Mouse (Mus musculus) hindbrain, embryonic 15.5 days (tissue): Measurements from ENCODE around the gene Klhl42. TPM values are rescaled to one million over a fixed set of nuclear protein-coding genes. Genes with fewer than 3 reads are reported as not detected.

Source experiments
- ATAC-seq: fragments of 200-750 bp; cut with Nextera tagmentation; 2 replicates; pipeline ENCODE4 v1.8.0; 2017; ENCODE audit warnings: low read depth, moderate number of reproducible peaks, moderate TSS enrichment; ENCODE audit not compliant: low FRiP score
- H3K27ac ChIP-seq: fragments of 300-500 bp; sonication (generic); replicated peaks from 2 replicates; pipeline ENCODE4 v1.5.1; 2015; ENCODE audit warnings: mild to moderate bottlenecking, inconsistent platforms
- H3K27me3 ChIP-seq: fragments of 300-500 bp; sonication (generic); 2 replicates; pipeline ENCODE4 v1.6.1; 2015; ENCODE audit warnings: control low read depth, inconsistent platforms
- H3K36me3 ChIP-seq: fragments of 300-500 bp; sonication (generic); 2 replicates; pipeline ENCODE4 v1.6.1; 2015; ENCODE audit warnings: control low read depth, inconsistent platforms
- H3K4me1 ChIP-seq: fragments of 300-500 bp; sonication (generic); replicated peaks from 2 replicates; pipeline ENCODE4 v1.6.1; 2015; ENCODE audit warnings: control low read depth, inconsistent platforms
- H3K4me2 ChIP-seq: fragments of 300-500 bp; sonication (generic); 2 replicates; pipeline ENCODE4 v1.6.1; 2015; ENCODE audit warnings: moderate library complexity, mild to moderate bottlenecking, inconsistent platforms
- H3K4me3 ChIP-seq: fragments of 300-500 bp; sonication (generic); 2 replicates; pipeline ENCODE4 v1.5.1; 2015; ENCODE audit warnings: mild to moderate bottlenecking, inconsistent platforms
- H3K9ac ChIP-seq: fragments of 300-500 bp; sonication (generic); 2 replicates; pipeline ENCODE4 v1.6.1; 2015; ENCODE audit warnings: inconsistent platforms
- H3K9me3 ChIP-seq: fragments of 300-500 bp; sonication (generic); 2 replicates; pipeline ENCODE4 v1.6.1; 2016; ENCODE audit warnings: control low read depth, inconsistent platforms
- WGBS: fragments of 180-500 bp; shearing (Covaris S2); methylation state at CpG from one replicate; pipeline ENCODE4 v1.1.7; 2015; 5-methylcytosine and 5-hydroxymethylcytosine counted together
- polyA plus RNA-seq: library from polyadenylated mRNA; unstranded; fragments of >200 nt; fragmentation: Nextera tagmentation; extraction: Ambion mirVana; gene quantifications from 2 replicates; pipeline ENCODE4 v1.2.1, GENCODE M21; 2015

Klhl42 gene
- polyA plus RNA-seq, 1 experiment from 2014 or later, result 7.6 TPM

- ATAC-seq, result no peak
- no peaks in the 10 kb centered on the region for H3K4me1 ChIP-seq
- no peaks in the 10 kb centered on the region for H3K27me3 ChIP-seq
- no peak overlapping the region for H3K4me2 ChIP-seq
- 95% methylated on average over 3 of the region's 3 CpGs for WGBS
- no peaks in the 10 kb centered on the region for H3K36me3 ChIP-seq
- H3K4me3 ChIP-seq, result no peak overlapping the region
- no peak overlapping the region for H3K9ac ChIP-seq
- H3K27ac ChIP-seq, result no peak overlapping the region
- H3K9me3 ChIP-seq, result no peaks in the 10 kb centered on the region
Measured at GRCm38 (mm10) chr6:147118190-147118589, 27.0 kb downstream of the Klhl42 start.

- ATAC-seq, result no peak
- no peaks in the 10 kb centered on the region for H3K4me1 ChIP-seq
- no peak overlapping the region for H3K9ac ChIP-seq
- H3K27me3 ChIP-seq, result no peaks in the 10 kb centered on the region
- H3K4me2 ChIP-seq, result no peak overlapping the region
- no peak overlapping the region for H3K27ac ChIP-seq
- H3K9me3 ChIP-seq, result no peaks in the 10 kb centered on the region
- no peak overlapping the region for H3K4me3 ChIP-seq
- 55% methylated on average over 6 of the region's 6 CpGs for WGBS
- no peaks in the 10 kb centered on the region for H3K36me3 ChIP-seq
Measured at GRCm38 (mm10) chr6:147121320-147121719, 30.1 kb downstream of the Klhl42 start.

DNA sequence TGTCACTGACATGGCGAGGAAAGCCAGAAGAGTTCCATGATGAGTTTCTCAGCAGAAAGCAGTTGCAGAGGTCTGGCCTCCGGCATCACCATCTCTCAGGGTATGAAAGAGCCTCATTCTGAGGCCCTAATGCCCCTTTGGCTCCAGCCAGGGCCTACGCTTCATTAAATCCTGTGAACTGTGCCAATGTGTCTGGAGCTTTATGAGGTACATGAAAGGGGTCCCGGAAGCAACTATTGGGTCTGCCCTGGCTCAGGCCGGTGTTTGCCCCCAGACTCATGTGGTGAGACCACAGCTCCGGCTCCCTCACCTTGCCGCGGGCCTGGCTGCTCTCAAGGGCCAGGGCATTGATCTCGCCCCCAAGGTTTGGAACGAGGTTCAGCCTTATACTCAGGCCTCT is 36.1 kb downstream of the Klhl42 start:
- no peak for ATAC-seq
- WGBS, result 84% methylated on average over 10 of the region's 10 CpGs

GRCm38 (mm10) chr6:147138260-147138659 is 47.1 kb downstream of the Klhl42 start:
- Histone ChIP-seq H3K4me3 (no peak overlapping the region), H3K9me3 (no peaks in the 10 kb centered on the region), H3K27ac (no peak overlapping the region), H3K4me2 (no peak overlapping the region), H3K36me3 (no peaks in the 10 kb centered on the region), H3K9ac (no peak overlapping the region), H3K27me3 (no peaks in the 10 kb centered on the region), H3K4me1 (no peaks in the 10 kb centered on the region)
- 83% methylated on average over 3 of the region's 3 CpGs for WGBS
- ATAC-seq, result no peak

More for the DNA sequence above, 36.1 kb downstream of the Klhl42 start:
- Histone ChIP-seq H3K4me2 (no peak overlapping the region), H3K9me3 (no peaks in the 10 kb centered on the region), H3K9ac (no peak overlapping the region), H3K4me3 (no peak overlapping the region), H3K27ac (no peak overlapping the region), H3K4me1 (no peaks in the 10 kb centered on the region), H3K27me3 (no peaks in the 10 kb centered on the region), H3K36me3 (no peaks in the 10 kb centered on the region)

DNA sequence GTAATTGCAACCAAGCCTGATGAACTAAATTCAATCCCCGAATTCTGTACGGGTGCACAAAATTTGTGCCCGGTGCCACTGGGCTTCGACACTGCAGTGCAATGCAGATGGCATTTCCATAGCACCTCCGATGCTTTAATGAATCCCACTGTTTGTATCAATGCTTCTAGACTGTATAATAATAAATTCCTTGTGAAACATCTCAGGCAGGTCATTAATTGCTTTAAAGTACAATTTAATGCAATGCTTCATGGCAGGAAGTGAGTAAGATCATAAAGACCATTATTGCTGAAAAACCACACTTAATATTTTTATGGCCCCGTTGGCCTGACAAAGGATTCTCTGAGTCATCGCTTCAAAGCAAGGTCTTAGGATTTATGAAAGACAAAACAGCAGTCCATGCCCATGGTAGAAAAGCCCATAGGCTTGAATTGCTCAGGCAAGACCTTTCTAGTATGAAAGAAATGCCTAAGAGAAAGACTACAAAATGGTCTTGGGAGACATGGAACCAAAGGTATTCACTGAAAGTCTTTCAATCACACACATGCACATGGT is 49.5 kb downstream of the Klhl42 start:
- H3K36me3 ChIP-seq, result no peaks in the 10 kb centered on the region
- H3K27me3 ChIP-seq, result no peaks in the 10 kb centered on the region
- ATAC-seq, result no peak
- 96% methylated on average over 7 of the region's 7 CpGs for WGBS
- no peaks in the 10 kb centered on the region for H3K4me1 ChIP-seq
- H3K27ac ChIP-seq, result no peak overlapping the region
- no peak overlapping the region for H3K4me3 ChIP-seq
- no peaks in the 10 kb centered on the region for H3K9me3 ChIP-seq
- no peak overlapping the region for H3K9ac ChIP-seq
- H3K4me2 ChIP-seq, result no peak overlapping the region

DNA sequence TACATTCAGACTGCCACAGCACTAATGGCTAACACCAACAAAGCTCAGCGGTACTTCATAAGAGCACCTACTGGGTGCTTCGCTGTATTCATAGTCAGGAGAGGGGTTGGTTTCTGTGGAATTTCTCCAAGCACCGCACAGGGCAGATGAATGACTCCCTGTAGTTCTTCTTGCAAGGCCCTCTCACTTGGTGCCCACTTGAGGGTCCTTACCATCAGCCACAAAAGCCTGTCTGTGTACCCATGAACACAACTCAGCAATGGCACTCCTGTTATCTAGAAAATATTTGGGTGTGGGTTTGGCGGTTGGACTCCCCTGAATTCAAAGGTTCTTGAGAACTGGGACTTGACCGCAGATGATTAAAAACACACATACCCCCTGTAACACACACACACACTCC is 53.5 kb downstream of the Klhl42 start:
- Histone ChIP-seq H3K4me2 (no peak overlapping the region), H3K27ac (no peak overlapping the region), H3K4me1 (no peaks in the 10 kb centered on the region), H3K36me3 (no peaks in the 10 kb centered on the region), H3K4me3 (no peak overlapping the region), H3K9me3 (no peaks in the 10 kb centered on the region), H3K27me3 (no peaks in the 10 kb centered on the region), H3K9ac (no peak overlapping the region)
- 87% methylated on average over 5 of the region's 5 CpGs for WGBS
- no peak for ATAC-seq

DNA sequence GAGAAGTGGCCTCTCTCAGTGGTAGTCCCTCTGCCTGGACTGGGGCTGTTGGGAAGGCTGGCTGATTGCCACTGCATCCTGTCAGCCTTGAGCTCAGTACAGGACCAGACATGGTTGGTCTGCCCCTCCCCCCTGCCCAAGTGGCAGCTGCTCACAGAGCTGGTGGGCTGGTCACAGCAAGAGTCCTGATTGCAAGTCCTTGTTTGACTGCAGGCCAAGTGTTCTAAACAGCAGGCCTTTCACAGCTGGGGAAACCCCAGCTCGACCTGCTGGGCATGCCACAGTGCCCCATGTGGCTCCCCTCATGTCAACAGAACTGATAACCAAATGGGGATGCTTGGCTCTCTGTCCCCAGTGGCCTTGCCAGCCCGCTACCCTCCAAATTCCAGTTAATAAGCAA is 54.1 kb downstream of the Klhl42 start:
- Histone ChIP-seq H3K4me3 (no peak overlapping the region), H3K27me3 (no peaks in the 10 kb centered on the region), H3K9me3 (no peaks in the 10 kb centered on the region), H3K4me1 (no peaks in the 10 kb centered on the region), H3K27ac (no peak overlapping the region), H3K36me3 (no peaks in the 10 kb centered on the region), H3K9ac (no peak overlapping the region), H3K4me2 (no peak overlapping the region)
- 17% methylated on average over 2 of the region's 2 CpGs for WGBS
- ATAC-seq, result peak; percentile 95

- no peaks in the 10 kb centered on the region for H3K9me3 ChIP-seq
- H3K36me3 ChIP-seq, result no peaks in the 10 kb centered on the region
- H3K4me3 ChIP-seq, result no peak overlapping the region
- ATAC-seq, result no peak
- H3K4me1 ChIP-seq, result no peaks in the 10 kb centered on the region
- no peak overlapping the region for H3K9ac ChIP-seq
- 55% methylated on average over 10 of the region's 10 CpGs for WGBS
- no peak overlapping the region for H3K4me2 ChIP-seq
- H3K27ac ChIP-seq, result no peak overlapping the region
- H3K27me3 ChIP-seq, result no peaks in the 10 kb centered on the region
Measured at GRCm38 (mm10) chr6:147145753-147146152, 54.6 kb downstream of the Klhl42 start.

DNA sequence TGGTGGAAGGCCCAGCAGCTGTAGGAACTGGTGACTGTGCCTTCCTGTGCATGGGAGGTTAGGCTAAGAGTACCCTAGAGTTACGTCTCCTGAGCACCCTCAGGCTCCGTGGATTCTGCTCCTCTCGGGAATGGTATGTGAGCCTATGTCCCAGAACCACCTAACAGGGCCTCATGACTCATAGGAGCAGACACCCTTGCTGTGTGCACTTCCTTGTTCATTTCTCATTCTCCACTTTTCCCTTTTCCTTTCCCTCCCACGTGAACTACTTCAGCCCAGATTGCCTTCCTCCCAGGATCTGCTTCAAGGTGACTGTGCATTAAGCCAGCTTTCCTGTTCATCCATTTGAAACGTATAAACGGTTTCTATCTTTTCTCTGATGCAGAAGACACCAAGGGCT is 59.9 kb downstream of the Klhl42 start:
- no peak overlapping the region for H3K4me2 ChIP-seq
- H3K4me1 ChIP-seq, result no peaks in the 10 kb centered on the region
- H3K4me3 ChIP-seq, result no peak overlapping the region
- no peaks in the 10 kb centered on the region for H3K9me3 ChIP-seq
- WGBS, result 86% methylated on average over 6 of the region's 6 CpGs
- no peak for ATAC-seq
- no peak overlapping the region for H3K27ac ChIP-seq
- H3K27me3 ChIP-seq, result no peaks in the 10 kb centered on the region
- H3K36me3 ChIP-seq, result no peaks in the 10 kb centered on the region
- H3K9ac ChIP-seq, result no peak overlapping the region

DNA sequence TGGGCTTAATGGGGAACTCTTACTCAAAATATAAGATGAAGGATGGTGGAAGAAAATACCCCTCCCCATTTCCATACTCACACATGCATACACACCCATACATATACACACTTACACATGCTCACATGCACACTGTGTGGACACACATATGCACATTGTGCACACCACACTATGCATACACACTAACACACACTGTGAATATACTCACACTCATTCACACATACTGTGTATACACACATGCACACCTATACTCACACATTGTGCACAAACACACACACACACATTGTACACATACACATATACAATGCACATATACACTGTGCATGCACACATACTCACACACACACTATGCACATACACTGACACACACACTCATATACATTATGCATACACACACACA is 60.7 kb downstream of the Klhl42 start:
- ATAC-seq, result no peak
- no peaks in the 10 kb centered on the region for H3K4me1 ChIP-seq
- H3K4me2 ChIP-seq, result no peak overlapping the region
- no peak overlapping the region for H3K4me3 ChIP-seq
- no peak overlapping the region for H3K27ac ChIP-seq
- no peaks in the 10 kb centered on the region for H3K27me3 ChIP-seq
- no peaks in the 10 kb centered on the region for H3K9me3 ChIP-seq
- H3K36me3 ChIP-seq, result no peaks in the 10 kb centered on the region
- H3K9ac ChIP-seq, result no peak overlapping the region

DNA sequence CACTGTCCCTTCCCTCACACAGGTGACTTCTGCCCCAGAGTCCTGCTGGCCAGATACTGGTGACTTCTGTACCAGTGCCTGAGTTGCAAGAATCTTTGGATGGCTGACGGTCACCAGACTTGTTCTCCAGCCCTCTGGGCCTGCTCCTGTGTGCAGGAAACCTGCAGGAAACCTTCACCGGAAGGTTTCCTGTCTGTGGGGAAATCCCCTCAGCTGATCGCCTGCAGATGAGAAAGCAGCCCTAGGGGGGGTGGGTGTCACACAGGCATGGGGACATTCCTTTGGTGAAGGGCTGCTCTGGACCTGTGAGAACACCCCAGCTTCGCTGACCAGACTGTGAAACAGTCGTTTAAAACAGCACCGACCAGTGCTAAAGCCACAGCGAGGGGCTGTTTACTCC is 63.9 kb downstream of the Klhl42 start:
- no peak for ATAC-seq
- Histone ChIP-seq H3K4me1 (no peaks in the 10 kb centered on the region), H3K27me3 (no peaks in the 10 kb centered on the region), H3K27ac (no peak overlapping the region), H3K4me2 (no peak overlapping the region), H3K9me3 (no peaks in the 10 kb centered on the region), H3K4me3 (no peak overlapping the region), H3K9ac (no peak overlapping the region), H3K36me3 (no peaks in the 10 kb centered on the region)
- 87% methylated on average over 7 of the region's 7 CpGs for WGBS

- Histone ChIP-seq H3K27ac (no peak overlapping the region), H3K9me3 (no peaks in the 10 kb centered on the region), H3K4me2 (no peak overlapping the region), H3K4me1 (no peaks in the 10 kb centered on the region), H3K36me3 (no peaks in the 10 kb centered on the region), H3K9ac (no peak overlapping the region), H3K27me3 (no peaks in the 10 kb centered on the region), H3K4me3 (no peak overlapping the region)
- no peak for ATAC-seq
- WGBS, result 60% methylated on average over 5 of the region's 5 CpGs
Measured at GRCm38 (mm10) chr6:147161818-147162584, 70.8 kb downstream of the Klhl42 start.
